Mouse (Mus musculus) ZHBTc4 (cell line): ENCODE results near the gene Mon1b.

Experiments used
- DNase-seq: peaks from one replicate; pipeline ENCODE4 v3.0.0-alpha.2; 2011; ENCODE audit warnings: low read depth, low spot score

The Mon1b gene

DNA sequence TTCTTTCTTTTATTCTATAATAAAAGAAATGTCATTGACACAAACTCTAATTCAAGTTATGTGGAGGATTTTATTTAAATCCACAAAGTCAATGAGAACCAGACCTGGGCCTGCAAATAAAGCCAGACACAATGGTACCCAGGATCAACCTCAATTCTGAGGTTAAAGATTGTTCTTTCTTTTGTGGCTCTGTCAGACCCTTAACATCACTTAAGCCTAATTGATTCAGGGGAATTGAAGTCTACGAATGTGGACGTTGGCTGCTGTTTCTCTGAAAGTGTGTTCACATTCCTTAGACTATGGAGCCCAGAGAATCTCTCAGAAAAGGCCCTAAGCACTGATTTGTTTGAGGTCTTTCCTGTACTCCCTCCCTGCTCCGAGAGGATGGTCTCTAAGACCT is 37.9 kb downstream of the Mon1b start:
- no peak for DNase-seq

DNA sequence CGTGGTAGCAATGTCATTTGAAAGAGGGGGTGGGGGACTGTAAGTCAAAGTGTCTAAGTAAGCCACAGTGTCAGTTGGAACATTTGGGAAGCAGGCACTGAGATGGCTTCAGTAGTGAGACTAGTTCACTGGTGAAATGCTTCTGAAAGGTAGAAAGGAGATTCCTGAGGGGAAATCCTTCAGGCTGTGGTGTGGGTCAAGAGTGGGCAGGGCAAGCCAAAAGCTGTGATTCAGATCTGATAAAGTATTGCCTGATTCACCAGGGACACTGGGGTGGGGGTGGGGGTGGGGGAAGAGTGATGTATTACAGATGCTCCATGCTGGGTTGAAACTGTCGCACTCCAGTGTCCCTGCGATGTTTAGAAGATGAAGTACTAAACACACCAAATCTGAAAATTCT is 39.2 kb downstream of the Mon1b start:
- DNase-seq: no peak

DNA sequence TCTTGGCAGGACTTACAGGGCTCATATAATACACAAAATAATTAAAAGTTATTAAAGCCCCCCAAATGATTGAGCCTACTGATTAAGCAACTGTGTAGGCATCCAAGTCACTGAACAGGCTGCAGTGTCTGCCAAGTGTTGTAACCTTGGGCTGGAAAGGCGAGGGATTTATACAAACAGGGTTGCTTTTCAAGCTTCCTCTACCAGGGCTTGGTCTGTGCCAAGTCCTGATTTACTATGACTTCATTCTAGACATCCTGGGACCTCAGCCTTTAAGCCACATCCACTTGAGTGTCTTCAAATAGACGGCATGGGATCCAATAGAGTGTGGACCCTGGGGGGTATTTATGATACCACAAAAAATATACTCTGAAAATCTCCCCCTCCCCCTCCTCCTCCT is 39.9 kb downstream of the Mon1b start:
- no peak for DNase-seq

DNA sequence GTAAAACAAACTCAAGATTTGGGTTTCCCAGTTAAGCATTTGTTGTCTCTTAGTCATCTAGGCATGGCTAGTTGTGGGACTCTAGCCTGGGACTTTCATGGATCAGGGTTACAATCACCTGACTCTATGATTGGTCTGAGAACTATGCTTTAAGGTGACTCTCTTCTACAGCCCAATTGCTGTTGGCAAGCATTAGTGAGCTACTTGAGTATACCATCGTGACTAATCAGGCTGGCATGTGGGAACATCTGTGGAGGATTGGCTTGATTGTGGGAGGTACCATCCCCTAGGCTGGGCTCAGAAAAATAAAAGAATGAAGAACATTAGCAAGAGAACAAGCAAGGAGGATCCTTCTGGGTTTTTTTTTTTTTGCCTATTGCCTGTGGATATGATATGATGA is 41.4 kb downstream of the Mon1b start:
- DNase-seq: no peak

DNA sequence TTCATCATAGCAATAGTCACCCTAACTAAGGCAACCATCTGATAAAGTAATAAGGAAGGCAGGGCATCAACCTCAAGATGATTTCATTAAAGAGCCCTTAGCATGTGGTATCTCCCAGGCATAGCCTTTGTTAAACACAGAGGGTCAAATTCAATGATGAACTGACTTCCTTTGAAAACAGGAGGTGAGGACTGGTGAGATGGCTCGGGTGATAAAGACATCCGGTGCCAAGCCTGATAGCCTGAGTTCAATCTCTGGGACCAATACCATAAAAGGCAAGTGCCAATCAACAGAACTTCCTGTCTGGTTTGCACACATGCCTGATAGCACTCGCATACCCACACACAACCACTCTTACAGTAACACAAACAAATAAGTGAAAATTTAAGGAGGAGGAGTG is 44.0 kb downstream of the Mon1b start:
- DNase-seq: no peak

DNA sequence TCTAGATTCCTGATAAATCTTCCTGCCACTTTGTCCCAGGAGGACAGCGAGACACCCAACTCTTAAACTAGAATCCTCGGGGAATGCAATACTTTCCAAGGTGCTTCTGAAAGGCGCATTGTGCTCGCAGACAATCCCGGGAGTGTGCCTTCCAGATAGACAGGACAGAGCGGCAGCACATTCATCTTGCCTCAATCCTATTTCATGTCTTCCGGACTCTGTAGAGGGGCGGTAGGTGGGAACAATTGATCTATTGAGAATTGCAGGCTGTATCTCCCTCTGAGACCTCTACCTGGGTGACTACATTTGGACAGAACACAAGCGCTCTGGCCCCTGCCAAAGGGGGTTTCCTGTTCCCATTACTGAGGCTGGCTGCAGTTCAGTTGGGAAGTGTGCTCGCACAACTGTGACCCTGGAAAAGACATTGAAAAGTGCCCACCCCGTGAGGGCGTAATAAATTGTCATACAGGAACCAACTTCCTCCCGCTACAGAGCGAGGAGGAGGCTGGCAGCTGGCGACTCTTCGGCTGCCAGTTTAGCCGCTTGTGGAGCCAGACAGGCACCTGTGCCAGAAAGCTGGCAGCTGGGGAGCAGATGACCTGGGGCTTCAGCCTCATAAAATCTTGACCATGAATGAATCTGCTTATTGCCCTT is 52.6 kb downstream of the Mon1b start:
- no peak for DNase-seq

DNA sequence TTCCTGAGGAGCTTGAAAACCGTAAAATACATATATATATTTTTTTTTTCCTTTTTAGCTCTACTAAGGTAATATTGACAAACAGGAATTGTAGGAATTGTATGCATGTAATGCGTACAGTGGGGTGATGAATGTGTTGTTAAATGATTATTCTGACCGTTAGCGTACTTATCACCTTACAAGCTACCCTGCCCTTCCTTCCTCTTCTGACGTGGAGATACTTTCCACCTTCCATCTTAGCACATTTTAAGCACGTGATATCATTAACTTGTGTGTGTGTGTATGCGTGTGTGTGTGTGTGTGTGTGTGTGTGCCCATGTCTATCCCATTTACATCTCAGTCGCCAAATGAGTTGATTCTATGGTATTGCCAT is 53.1 kb downstream of the Mon1b start:
- no peak for DNase-seq

DNA sequence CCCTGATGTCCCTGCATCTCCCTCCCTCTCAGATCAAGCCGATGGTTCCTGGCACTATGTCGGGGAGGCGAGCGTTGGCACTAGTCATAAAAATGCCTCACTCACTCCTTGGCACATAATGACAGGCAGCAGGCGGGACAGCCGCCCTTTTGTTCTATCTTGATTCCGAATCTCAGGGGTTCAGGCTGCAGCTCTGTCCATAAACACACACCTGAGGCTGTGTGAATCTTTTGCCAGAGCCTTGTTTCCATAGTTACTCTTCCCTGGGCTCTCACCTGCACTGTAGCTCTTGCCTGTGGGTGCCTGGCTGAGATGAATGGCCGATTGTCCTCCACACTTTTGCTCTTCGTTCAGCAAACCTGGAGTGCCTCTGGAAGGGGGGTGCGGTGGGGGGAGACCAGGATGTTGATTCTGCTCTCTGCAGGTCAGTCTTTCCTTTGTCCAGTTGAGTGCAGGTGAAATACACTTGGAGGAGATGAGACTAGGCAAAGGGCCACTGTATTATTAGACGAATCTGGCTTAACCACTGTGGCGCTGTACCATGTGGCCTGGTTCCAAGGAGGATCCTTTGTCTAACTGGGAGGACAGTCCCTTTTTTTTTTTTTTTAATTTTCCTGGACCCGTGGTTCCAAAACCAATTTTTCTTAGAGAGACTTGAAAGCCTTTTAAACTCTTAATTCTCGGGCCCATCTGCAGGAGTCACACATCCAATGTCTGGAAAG is 56.4 kb downstream of the Mon1b start:
- DNase-seq: no peak
